Mouse (Mus musculus): ENCODE measurements around the gene Celf5. TPM values are rescaled to one million over a fixed set of nuclear protein-coding genes. Genes with fewer than 3 reads are reported as not detected.

The Celf5 gene
- total RNA-seq (2014; rRNA removed) (not detected in 2 replicates), polyA plus RNA-seq (2012; rRNA removed) (not detected in 2 replicates)

DNA sequence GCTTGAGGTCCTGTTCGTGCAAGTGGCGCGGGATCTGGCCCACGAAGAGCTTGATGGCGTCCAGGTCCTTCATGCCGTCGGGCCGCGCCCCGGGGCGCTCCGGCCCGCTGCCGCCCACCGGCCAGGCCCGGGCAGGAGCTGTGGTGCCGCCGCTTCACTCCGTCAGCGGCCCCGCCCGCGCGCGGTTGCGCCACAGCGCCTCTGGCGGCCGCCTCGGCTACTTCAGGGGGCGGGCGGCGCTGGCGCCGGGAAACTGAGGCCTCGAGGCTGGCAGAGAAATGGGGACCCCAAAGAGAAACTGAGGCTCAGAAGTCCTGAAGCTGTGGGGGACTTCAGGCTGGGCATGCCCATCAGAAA, at the start of gene Celf5:
TSS of gene Celf5 (minus strand) at position 177 of the 357 bp plus-strand sequence.
- Histone ChIP-seq H3K4me1 (ENCODE audit: control insufficient read depth, insufficient read depth, low read length) (no peaks in the 10 kb centered on the region; the same call in 1 of the 2 replicates), H3K9ac (ENCODE audit: low read depth, low read length) (peak within 1 kb of the TSS; percentile 75), H3K27me3 (ENCODE audit: control insufficient read depth, insufficient read depth, low read length) (peaks cover 13% of the 10 kb centered on the region; the same call in 1 of the 2 replicates), H3K4me3 (ENCODE audit: insufficient read depth, low read depth, low read length) (peak within 1 kb of the TSS; percentile 56), H3K79me2 (ENCODE audit: control insufficient read depth, insufficient read depth, low read length) (no peaks in the 10 kb centered on the region), H3K27ac (replicated peaks; ENCODE audit: insufficient read depth, low read depth, low read length) (no peak within 1 kb of the TSS), H3K36me3 (ENCODE audit: control insufficient read depth, insufficient read depth, low read length) (0 out of 2 replicates have a peak, but pooled peaks cover 2% of the 10 kb centered on the region)
- TF ChIP-seq POLR2A (IDR thresholded peaks at IDR 0.05; ENCODE audit: extremely low read depth, insufficient read depth, low read length) (no peak), CTCF (IDR thresholded peaks at IDR 0.05; ENCODE audit: low read depth, low read length) (peak; percentile 72)
- DNase-seq (ENCODE audit: extremely low read depth, low read depth, low spot score): no peak
- WGBS: under 1% methylated on average over 36 of the region's 36 CpGs

DNA sequence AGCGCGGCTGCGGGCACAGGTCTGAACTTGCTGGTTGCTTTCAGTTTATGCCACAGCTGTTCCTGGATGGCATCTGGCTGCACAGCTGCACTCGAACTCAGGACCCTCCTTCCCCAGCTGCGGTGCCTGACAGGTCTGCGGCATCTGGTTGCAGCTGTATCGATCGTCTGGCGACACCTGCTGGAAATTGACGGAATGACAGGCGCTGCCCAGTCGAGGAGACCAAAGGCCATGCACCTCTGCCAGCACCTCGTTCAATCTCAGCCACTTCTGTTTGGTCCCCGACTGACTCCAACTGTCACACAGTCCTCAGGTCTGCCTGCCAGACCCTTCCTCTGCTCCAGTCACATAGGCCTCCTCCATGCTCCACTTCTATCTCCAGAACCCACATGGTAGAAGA, 44.3 kb upstream of the Celf5 start:
- TF ChIP-seq CTCF (IDR thresholded peaks at IDR 0.05; ENCODE audit: low read depth, low read length) (peak; percentile 100), POLR2A (IDR thresholded peaks at IDR 0.05; ENCODE audit: extremely low read depth, insufficient read depth, low read length) (no peak)
- H3K9ac ChIP-seq (ENCODE audit: low read depth, low read length): no peak overlapping the region
- WGBS: 10% methylated on average over 14 of the region's 14 CpGs
- H3K27ac ChIP-seq (replicated peaks; ENCODE audit: insufficient read depth, low read depth, low read length): no peak overlapping the region
- H3K27me3 ChIP-seq (ENCODE audit: control insufficient read depth, insufficient read depth, low read length): no peaks in the 10 kb centered on the region
- no peak overlapping the region for H3K4me3 ChIP-seq (ENCODE audit: insufficient read depth, low read depth, low read length)
- H3K36me3 ChIP-seq (ENCODE audit: control insufficient read depth, insufficient read depth, low read length): no peaks in the 10 kb centered on the region; the same call in 1 of the 2 replicates
- no peaks in the 10 kb centered on the region for H3K4me1 ChIP-seq (ENCODE audit: control insufficient read depth, insufficient read depth, low read length)
- DNase-seq (ENCODE audit: extremely low read depth, low read depth, low spot score): peak; percentile 52
- no peaks in the 10 kb centered on the region for H3K79me2 ChIP-seq (ENCODE audit: control insufficient read depth, insufficient read depth, low read length)

- Histone ChIP-seq H3K27ac (replicated peaks; ENCODE audit: insufficient read depth, low read depth, low read length) (no peak overlapping the region), H3K9ac (ENCODE audit: low read depth, low read length) (no peak overlapping the region), H3K4me1 (ENCODE audit: control insufficient read depth, insufficient read depth, low read length) (no peaks in the 10 kb centered on the region), H3K27me3 (ENCODE audit: control insufficient read depth, insufficient read depth, low read length) (no peaks in the 10 kb centered on the region), H3K4me3 (ENCODE audit: insufficient read depth, low read depth, low read length) (no peak overlapping the region), H3K79me2 (ENCODE audit: control insufficient read depth, insufficient read depth, low read length) (no peaks in the 10 kb centered on the region), H3K36me3 (ENCODE audit: control insufficient read depth, insufficient read depth, low read length) (no peaks in the 10 kb centered on the region)
- 73% methylated on average over 12 of the region's 13 CpGs for WGBS
- TF ChIP-seq POLR2A (IDR thresholded peaks at IDR 0.05; ENCODE audit: extremely low read depth, insufficient read depth, low read length) (no peak), CTCF (IDR thresholded peaks at IDR 0.05; ENCODE audit: low read depth, low read length) (no peak)
- no peak for DNase-seq (ENCODE audit: extremely low read depth, low read depth, low spot score)
These were observed 42.6 kb upstream of the Celf5 start for GRCm38 (mm10) chr10:81525017-81525694.

- H3K27ac ChIP-seq (replicated peaks; ENCODE audit: insufficient read depth, low read depth, low read length): peak within 1 kb of the TSS; percentile 49
- H3K4me3 ChIP-seq (ENCODE audit: insufficient read depth, low read depth, low read length): peak within 1 kb of the TSS; percentile 22; the same call in 1 of the 2 replicates
- H3K27me3 ChIP-seq (ENCODE audit: control insufficient read depth, insufficient read depth, low read length): no peaks in the 10 kb centered on the region
- TF ChIP-seq CTCF (IDR thresholded peaks at IDR 0.05; ENCODE audit: low read depth, low read length) (no peak), POLR2A (IDR thresholded peaks at IDR 0.05; ENCODE audit: extremely low read depth, insufficient read depth, low read length) (no peak)
- WGBS: 43% methylated on average over 9 of the region's 9 CpGs
- peak within 1 kb of the TSS; percentile 41 for H3K9ac ChIP-seq (ENCODE audit: low read depth, low read length)
- H3K4me1 ChIP-seq (ENCODE audit: control insufficient read depth, insufficient read depth, low read length): no peaks in the 10 kb centered on the region
- no peaks in the 10 kb centered on the region for H3K79me2 ChIP-seq (ENCODE audit: control insufficient read depth, insufficient read depth, low read length)
- peak; percentile 34 for DNase-seq (ENCODE audit: extremely low read depth, low read depth, low spot score)
- no peaks in the 10 kb centered on the region for H3K36me3 ChIP-seq (ENCODE audit: control insufficient read depth, insufficient read depth, low read length)
These were observed 41.6 kb upstream of the Celf5 start, which contains the start of gene Gna15 for GRCm38 (mm10) chr10:81524051-81524605. Gna15 (minus strand) TSS chr10:81524225.

DNA sequence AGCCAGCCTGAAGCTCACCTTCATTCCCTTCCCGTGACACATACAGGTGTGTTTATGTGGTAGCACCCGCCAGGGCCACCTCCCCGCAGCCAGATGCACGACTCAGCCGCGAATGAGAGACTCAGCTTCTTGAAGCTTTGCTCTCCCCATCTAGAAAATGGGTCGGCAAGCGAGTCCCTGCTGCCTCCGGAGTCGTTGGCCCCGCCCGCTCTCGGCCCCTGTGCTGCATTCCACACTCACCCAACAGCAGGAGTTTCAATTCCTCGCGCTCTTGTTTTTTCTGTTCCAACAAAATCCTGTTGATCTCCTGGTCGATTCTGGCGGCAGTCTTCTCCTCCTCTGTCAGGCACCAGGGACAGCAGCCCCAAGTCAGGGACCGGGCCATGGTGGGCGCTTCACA, 41.1 kb upstream of the Celf5 start:
- H3K4me3 ChIP-seq (ENCODE audit: insufficient read depth, low read depth, low read length): peak overlapping the region; percentile 22; the same call in 1 of the 2 replicates
- 36% methylated on average over 19 of the region's 19 CpGs for WGBS
- peak overlapping the region; percentile 41 for H3K9ac ChIP-seq (ENCODE audit: low read depth, low read length)

GRCm38 (mm10) chr10:81523142-81523541, 40.6 kb upstream of the Celf5 start:
- Histone ChIP-seq H3K9ac (ENCODE audit: low read depth, low read length) (no peak overlapping the region), H3K4me1 (ENCODE audit: control insufficient read depth, insufficient read depth, low read length) (no peaks in the 10 kb centered on the region), H3K27me3 (ENCODE audit: control insufficient read depth, insufficient read depth, low read length) (no peaks in the 10 kb centered on the region), H3K4me3 (ENCODE audit: insufficient read depth, low read depth, low read length) (no peak overlapping the region), H3K79me2 (ENCODE audit: control insufficient read depth, insufficient read depth, low read length) (no peaks in the 10 kb centered on the region), H3K36me3 (ENCODE audit: control insufficient read depth, insufficient read depth, low read length) (no peaks in the 10 kb centered on the region), H3K27ac (replicated peaks; ENCODE audit: insufficient read depth, low read depth, low read length) (no peak overlapping the region)
- TF ChIP-seq POLR2A (IDR thresholded peaks at IDR 0.05; ENCODE audit: extremely low read depth, insufficient read depth, low read length) (no peak), CTCF (IDR thresholded peaks at IDR 0.05; ENCODE audit: low read depth, low read length) (no peak)
- WGBS: 68% methylated on average over 6 of the region's 6 CpGs
- no peak for DNase-seq (ENCODE audit: extremely low read depth, low read depth, low spot score)

More for the DNA sequence above, 41.1 kb upstream of the Celf5 start:
- no peaks in the 10 kb centered on the region for H3K36me3 ChIP-seq (ENCODE audit: control insufficient read depth, insufficient read depth, low read length)
- H3K4me1 ChIP-seq (ENCODE audit: control insufficient read depth, insufficient read depth, low read length): no peaks in the 10 kb centered on the region
- no peak for DNase-seq (ENCODE audit: extremely low read depth, low read depth, low spot score)
- peak overlapping the region; percentile 49 for H3K27ac ChIP-seq (replicated peaks; ENCODE audit: insufficient read depth, low read depth, low read length)
- TF ChIP-seq CTCF (IDR thresholded peaks at IDR 0.05; ENCODE audit: low read depth, low read length) (no peak), POLR2A (IDR thresholded peaks at IDR 0.05; ENCODE audit: extremely low read depth, insufficient read depth, low read length) (no peak)
- no peaks in the 10 kb centered on the region for H3K27me3 ChIP-seq (ENCODE audit: control insufficient read depth, insufficient read depth, low read length)
- H3K79me2 ChIP-seq (ENCODE audit: control insufficient read depth, insufficient read depth, low read length): no peaks in the 10 kb centered on the region
